Mouse (Mus musculus) embryonic facial prominence, embryonic 11.5 days (tissue): Measurements from ENCODE around the gene Aldh3a1. TPM values are rescaled to one million over a fixed set of nuclear protein-coding genes. Genes with fewer than 3 reads are reported as not detected.
A peak's percentile ranks its signal among the peaks of the same experiment; 100 is the strongest.

Experiments
- ATAC-seq: fragments of 200-750 bp; cut with Nextera tagmentation; replicated peaks from 2 replicates; pipeline ENCODE4 v1.8.0; 2017; ENCODE audit warnings: low read depth; ENCODE audit not compliant: insufficient number of reproducible peaks, low FRiP score, low TSS enrichment
- DNase-seq: peaks from one replicate; pipeline ENCODE4 v3.0.0-alpha.2; 2015; ENCODE audit warnings: low spot score
- H3K27ac ChIP-seq: fragments of 300-500 bp; sonication (generic); replicated peaks from 2 replicates; pipeline ENCODE4 v1.5.1; 2014; ENCODE audit warnings: mild to moderate bottlenecking, low read depth, low read length, control low read depth
- H3K27me3 ChIP-seq: fragments of 300-500 bp; sonication (generic); 2 replicates; pipeline ENCODE4 v1.6.1; 2014; ENCODE audit warnings: mild to moderate bottlenecking, low read length, moderate library complexity, mixed read lengths; ENCODE audit not compliant: control insufficient read depth, insufficient read depth
- H3K36me3 ChIP-seq: fragments of 300-500 bp; sonication (generic); replicated peaks from 2 replicates; pipeline ENCODE4 v1.6.1; 2014; ENCODE audit warnings: low read depth, mild to moderate bottlenecking, low read length, moderate library complexity, mixed read lengths; ENCODE audit not compliant: control insufficient read depth, insufficient read depth
- H3K4me1 ChIP-seq: fragments of 300-500 bp; sonication (generic); 2 replicates; pipeline ENCODE4 v1.6.1; 2014; ENCODE audit warnings: low read length, mixed read lengths; ENCODE audit not compliant: control insufficient read depth, insufficient read depth
- H3K4me2 ChIP-seq: fragments of 300-500 bp; sonication (generic); 2 replicates; pipeline ENCODE4 v1.6.1; 2014; ENCODE audit warnings: low read depth, mild to moderate bottlenecking, control low read depth, low read length, moderate library complexity
- H3K4me3 ChIP-seq: fragments of 300-500 bp; sonication (generic); 2 replicates; pipeline ENCODE4 v1.5.1; 2014; ENCODE audit warnings: low read depth, low read length, control low read depth
- H3K9ac ChIP-seq: fragments of 300-500 bp; sonication (generic); replicated peaks from 2 replicates; pipeline ENCODE4 v1.6.1; 2014; ENCODE audit warnings: mild to moderate bottlenecking, control low read depth, low read length
- H3K9me3 ChIP-seq: fragments of 300-500 bp; sonication (generic); replicated peaks from 2 replicates; pipeline ENCODE4 v1.6.1; 2016; ENCODE audit warnings: mild to moderate bottlenecking, low read length, inconsistent platforms, mixed read lengths; ENCODE audit not compliant: control insufficient read depth
- WGBS: fragments of 180-500 bp; shearing (Covaris S2); extraction: QIAGEN DNeasy Blood & Tissue Kit; methylation state at CpG from one replicate; pipeline ENCODE4 v1.1.7; 2014; 5-methylcytosine and 5-hydroxymethylcytosine counted together
- polyA plus RNA-seq: library from polyadenylated mRNA; unstranded; fragments of >200 nt; fragmentation: Nextera tagmentation; extraction: Ambion mirVana; gene quantifications from 2 replicates; pipeline ENCODE4 v1.2.1, GENCODE M21; 2014

Aldh3a1 gene
- polyA plus RNA-seq, 1 experiment from 2014 or later: not detected

- no peaks in the 10 kb centered on the region for H3K9me3 ChIP-seq
- H3K9ac ChIP-seq: no peak overlapping the region
- no peaks in the 10 kb centered on the region for H3K36me3 ChIP-seq
- no peak overlapping the region for H3K27ac ChIP-seq
- no peak overlapping the region for H3K4me2 ChIP-seq
- H3K4me3 ChIP-seq: no peak overlapping the region
- H3K27me3 ChIP-seq: no peaks in the 10 kb centered on the region
- no peak for ATAC-seq
- WGBS: 22% methylated on average over 9 of the region's 9 CpGs
- DNase-seq: peak; percentile 80
- H3K4me1 ChIP-seq: no peaks in the 10 kb centered on the region
Measured at GRCm38 (mm10) chr11:61231329-61231728, 24.0 kb downstream of the Aldh3a1 start.

- H3K4me3 ChIP-seq: no peak overlapping the region
- no peak overlapping the region for H3K4me2 ChIP-seq
- no peaks in the 10 kb centered on the region for H3K4me1 ChIP-seq
- H3K9ac ChIP-seq: no peak overlapping the region
- no peak overlapping the region for H3K27ac ChIP-seq
- DNase-seq (no peak), ATAC-seq (no peak)
- H3K9me3 ChIP-seq: no peaks in the 10 kb centered on the region
- WGBS: 53% methylated on average over 5 of the region's 5 CpGs
- H3K36me3 ChIP-seq: no peaks in the 10 kb centered on the region
- H3K27me3 ChIP-seq: no peaks in the 10 kb centered on the region
Measured at GRCm38 (mm10) chr11:61234174-61234573, 26.8 kb downstream of the Aldh3a1 start.

- Histone ChIP-seq H3K27ac (no peak overlapping the region), H3K4me2 (no peak overlapping the region), H3K4me1 (no peaks in the 10 kb centered on the region), H3K4me3 (no peak overlapping the region), H3K9me3 (no peaks in the 10 kb centered on the region), H3K27me3 (no peaks in the 10 kb centered on the region), H3K36me3 (no peaks in the 10 kb centered on the region), H3K9ac (no peak overlapping the region)
- no peak for ATAC-seq
- WGBS: 91% methylated on average over 3 of the region's 3 CpGs
- no peak for DNase-seq
Measured at GRCm38 (mm10) chr11:61236015-61236414, 28.7 kb downstream of the Aldh3a1 start.

GRCm38 (mm10) chr11:61244406-61244805 is 37.1 kb downstream of the Aldh3a1 start:
- no peak overlapping the region for H3K27ac ChIP-seq
- H3K4me2 ChIP-seq: no peak overlapping the region
- 84% methylated on average over 7 of the region's 7 CpGs for WGBS
- H3K9me3 ChIP-seq: no peaks in the 10 kb centered on the region
- DNase-seq (no peak), ATAC-seq (no peak)
- H3K4me1 ChIP-seq: no peaks in the 10 kb centered on the region
- H3K9ac ChIP-seq: no peak overlapping the region
- H3K36me3 ChIP-seq: no peaks in the 10 kb centered on the region
- H3K27me3 ChIP-seq: no peaks in the 10 kb centered on the region
- H3K4me3 ChIP-seq: no peak overlapping the region

GRCm38 (mm10) chr11:61251741-61252140 is 44.4 kb downstream of the Aldh3a1 start:
- Histone ChIP-seq H3K4me1 (no peaks in the 10 kb centered on the region), H3K27me3 (no peaks in the 10 kb centered on the region), H3K4me3 (no peak overlapping the region), H3K9me3 (no peaks in the 10 kb centered on the region), H3K36me3 (peaks cover 3% of the 10 kb centered on the region; the same call in 1 of the 2 replicates), H3K27ac (no peak overlapping the region), H3K9ac (no peak overlapping the region), H3K4me2 (no peak overlapping the region)
- 80% methylated on average over 10 of the region's 10 CpGs for WGBS
- DNase-seq (no peak), ATAC-seq (no peak)

- WGBS: 87% methylated on average over 12 of the region's 12 CpGs
- DNase-seq (no peak), ATAC-seq (no peak)
- Histone ChIP-seq H3K4me3 (no peak overlapping the region), H3K27ac (no peak overlapping the region), H3K36me3 (peaks cover 3% of the 10 kb centered on the region; the same call in 1 of the 2 replicates), H3K27me3 (no peaks in the 10 kb centered on the region), H3K4me1 (no peaks in the 10 kb centered on the region), H3K4me2 (no peak overlapping the region), H3K9me3 (no peaks in the 10 kb centered on the region), H3K9ac (no peak overlapping the region)
Measured at GRCm38 (mm10) chr11:61252807-61253206, 45.5 kb downstream of the Aldh3a1 start.

GRCm38 (mm10) chr11:61259106-61259505 is 51.8 kb downstream of the Aldh3a1 start:
- no peaks in the 10 kb centered on the region for H3K4me1 ChIP-seq
- peaks cover 3% of the 10 kb centered on the region for H3K36me3 ChIP-seq
- DNase-seq (no peak), ATAC-seq (no peak)
- no peak overlapping the region for H3K4me2 ChIP-seq
- H3K27ac ChIP-seq: no peak overlapping the region
- H3K9me3 ChIP-seq: no peaks in the 10 kb centered on the region
- no peak overlapping the region for H3K9ac ChIP-seq
- H3K27me3 ChIP-seq: no peaks in the 10 kb centered on the region
- no peak overlapping the region for H3K4me3 ChIP-seq
- 87% methylated on average over 6 of the region's 6 CpGs for WGBS

- DNase-seq (no peak), ATAC-seq (no peak)
- Histone ChIP-seq H3K9me3 (no peaks in the 10 kb centered on the region), H3K36me3 (no peaks in the 10 kb centered on the region; the same call in none of the 2 replicates), H3K4me3 (no peak overlapping the region), H3K4me1 (no peaks in the 10 kb centered on the region), H3K4me2 (no peak overlapping the region), H3K9ac (no peak overlapping the region), H3K27ac (no peak overlapping the region), H3K27me3 (no peaks in the 10 kb centered on the region)
- WGBS: 89% methylated on average over 14 of the region's 14 CpGs
Measured at GRCm38 (mm10) chr11:61262516-61262915, 55.2 kb downstream of the Aldh3a1 start.
